Mouse (Mus musculus) cerebellum, postnatal 4 days (tissue): Measurements from ENCODE around the gene Nadsyn1.

Source experiments
- DNase-seq, 2 experiments: peaks; one replicate each; pipeline ENCODE4 v3.0.0; 2022; ENCODE audit warnings: low spot score in 2 of 2, mixed read lengths in 1 of 2

The Nadsyn1 gene

GRCm38 (mm10) chr7:143822375-143823265 lies at the start of gene Nadsyn1, which contains the start of gene Dhcr7:
Gene Nadsyn1, minus strand, starts transcription at chr7:143822849.
Gene Dhcr7, plus strand, starts transcription at chr7:143823145.
- peak; percentile 97 for DNase-seq

- DNase-seq = no peak
Observed at GRCm38 (mm10) chr7:143868874-143869273, 46.2 kb upstream of the Nadsyn1 start.

- DNase-seq = no peak
Observed at GRCm38 (mm10) chr7:143866538-143866937, 43.9 kb upstream of the Nadsyn1 start, which contains the start of gene Gm498. Gene Gm498, plus strand, starts transcription at chr7:143866838.

GRCm38 (mm10) chr7:143848768-143849482 lies 26.3 kb upstream of the Nadsyn1 start:
- DNase-seq = no peak

- DNase-seq = no peak
Observed at GRCm38 (mm10) chr7:143848127-143848767, 25.6 kb upstream of the Nadsyn1 start.

GRCm38 (mm10) chr7:143841301-143841700 lies 18.7 kb upstream of the Nadsyn1 start:
- DNase-seq = no peak

GRCm38 (mm10) chr7:143840121-143840520 lies 17.5 kb upstream of the Nadsyn1 start:
- no peak for DNase-seq

- no peak for DNase-seq
Observed at GRCm38 (mm10) chr7:143837705-143838358, 15.2 kb upstream of the Nadsyn1 start.

GRCm38 (mm10) chr7:143834972-143835371 lies 12.3 kb upstream of the Nadsyn1 start:
- no peak for DNase-seq

GRCm38 (mm10) chr7:143834316-143834715 lies 11.7 kb upstream of the Nadsyn1 start:
- no peak for DNase-seq

- no peak for DNase-seq
Observed at GRCm38 (mm10) chr7:143833581-143834190, 11.0 kb upstream of the Nadsyn1 start.

GRCm38 (mm10) chr7:143832611-143833010 lies 10.0 kb upstream of the Nadsyn1 start:
- no peak for DNase-seq

GRCm38 (mm10) chr7:143832196-143832595 lies 9.5 kb upstream of the Nadsyn1 start:
- DNase-seq = no peak

- no peak for DNase-seq
Observed at GRCm38 (mm10) chr7:143830399-143830798, 7.8 kb upstream of the Nadsyn1 start.

- DNase-seq = peak; percentile 81 to 94
Observed at GRCm38 (mm10) chr7:143829504-143830331, 7.1 kb upstream of the Nadsyn1 start.

- no peak for DNase-seq
Observed at GRCm38 (mm10) chr7:143826985-143827384, 4.3 kb upstream of the Nadsyn1 start.

GRCm38 (mm10) chr7:143823266-143823605 lies 587 bp upstream of the Nadsyn1 start:
- DNase-seq = no peak

GRCm38 (mm10) chr7:143821241-143821640 lies 1.4 kb downstream of the Nadsyn1 start:
- no peak for DNase-seq

- DNase-seq = no peak
Observed at GRCm38 (mm10) chr7:143819201-143819600, 3.4 kb downstream of the Nadsyn1 start.

GRCm38 (mm10) chr7:143808909-143809308 lies 13.7 kb downstream of the Nadsyn1 start:
- no peak for DNase-seq
